Mouse (Mus musculus) cortical plate, adult 2 months (tissue): ENCODE results near the gene Dchs1.

Experiments used
- CTCF ChIP-seq: fragments of 200-500 bp; IDR thresholded peaks from 2 replicates; pipeline ENCODE4 v1.5.1; 2011; ENCODE audit warnings: mild to moderate bottlenecking, control low read depth, low read length; ENCODE audit not compliant: insufficient read depth; ENCODE audit errors: extremely low read depth
- POLR2A ChIP-seq: fragments of 200-500 bp; IDR thresholded peaks from 2 replicates; pipeline ENCODE4 v1.6.1; 2011; ENCODE audit warnings: mild to moderate bottlenecking, low read length, control low read depth; ENCODE audit not compliant: insufficient read depth; ENCODE audit errors: extremely low read depth

DNA sequence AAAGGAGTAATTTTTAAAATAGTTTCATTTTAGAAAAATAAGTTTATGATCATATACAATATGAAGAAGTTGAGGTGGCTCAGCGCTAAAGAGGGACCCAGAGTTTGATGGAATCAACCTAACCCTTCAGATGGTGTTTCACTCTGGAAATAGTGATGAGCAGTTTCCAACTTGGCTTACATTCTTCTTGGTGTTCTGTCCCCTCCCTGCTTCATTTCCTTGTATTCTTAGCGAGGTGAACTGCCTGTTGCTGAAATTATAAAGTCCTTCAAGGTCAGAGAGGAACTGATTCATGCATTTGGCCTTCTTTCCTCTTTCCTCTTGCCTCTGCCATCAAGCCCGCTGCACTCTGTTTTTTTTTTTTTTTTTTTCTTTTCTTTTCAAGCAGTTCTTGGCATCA lies 25.1 kb upstream of the Dchs1 start:
- TF ChIP-seq CTCF (no peak), POLR2A (no peak)
